Mouse (Mus musculus) kidney, adult 2 months (tissue): ENCODE data around the gene Cga.
"Not testable (repeated sequence)": the region's sequence is repeated elsewhere in the genome, so short reads cannot be mapped to it uniquely, and the experiment has no call there.

Source experiments
- CTCF ChIP-seq: fragments of 200-500 bp; conservative IDR thresholded peaks from 2 replicates; pipeline ENCODE4 v1.5.1; 2011; ENCODE audit warnings: low read depth, mild to moderate bottlenecking, control low read depth, low read length, moderate library complexity, mixed read lengths; ENCODE audit not compliant: insufficient read depth, insufficient read length
- POLR2A ChIP-seq: fragments of 200-500 bp; IDR thresholded peaks from one replicate; pipeline ENCODE4 v1.6.1; 2011; ENCODE audit warnings: low read depth, low read length, control low read depth

GRCm38 (mm10) chr4:34928386-34928785, 34.8 kb downstream of the Cga start:
- TF ChIP-seq CTCF, POLR2A: not testable (repeated sequence)
